Mouse (Mus musculus): Measurements from ENCODE around the gene Sel1l3. TPM values are rescaled to one million over a fixed set of nuclear protein-coding genes. Genes with fewer than 3 reads are reported as not detected.

Sel1l3 gene
- polyA plus RNA-seq, 1 experiment from 2014 or later: 11.1 TPM

- no peak overlapping the region for H3K4me3 ChIP-seq (ENCODE audit: low read depth, low read length)
- no peak overlapping the region for H3K27ac ChIP-seq (ENCODE audit: low read depth)
- DNase-seq (ENCODE audit: low spot score) (no peak), ATAC-seq (replicated peaks; ENCODE audit: low FRiP score, low TSS enrichment, low read depth) (no peak)
- no peaks in the 10 kb centered on the region for H3K36me3 ChIP-seq (ENCODE audit: control insufficient read depth, insufficient read depth, low read length)
- no peak overlapping the region for H3K9ac ChIP-seq (ENCODE audit: low read length)
- 77% methylated on average over 12 of the region's 12 CpGs for WGBS
- no peak overlapping the region for H3K4me2 ChIP-seq (ENCODE audit: low read length)
- no peaks in the 10 kb centered on the region for H3K9me3 ChIP-seq (ENCODE audit: control insufficient read depth, low read length)
- no peaks in the 10 kb centered on the region for H3K4me1 ChIP-seq (replicated peaks; ENCODE audit: control insufficient read depth, insufficient read depth, low read length)
- H3K27me3 ChIP-seq (replicated peaks; ENCODE audit: control insufficient read depth, insufficient read depth, low read length): no peaks in the 10 kb centered on the region
Measured at GRCm38 (mm10) chr5:53174461-53174860, 39.3 kb downstream of the Sel1l3 start.

DNA sequence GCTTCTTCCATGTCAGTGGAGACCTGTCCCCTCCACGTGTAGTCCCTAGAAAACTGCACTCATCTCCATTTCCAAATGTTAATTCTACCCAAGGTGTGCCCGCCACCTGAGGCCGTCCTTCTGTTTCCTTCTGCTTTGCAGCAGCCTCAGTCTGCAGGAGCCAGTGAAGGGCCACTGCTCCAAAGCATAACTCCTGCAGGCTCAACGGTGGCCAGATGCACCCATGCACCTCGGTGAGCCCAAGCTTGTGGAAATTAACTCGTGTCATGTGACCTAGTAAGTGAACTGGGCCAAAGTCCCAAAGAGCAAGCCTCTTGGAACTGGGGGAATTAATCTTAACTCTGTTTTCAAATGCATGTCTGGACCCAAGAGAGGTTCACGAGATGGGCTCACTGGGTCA, 40.8 kb downstream of the Sel1l3 start:
- DNase-seq (ENCODE audit: low spot score) (no peak), ATAC-seq (replicated peaks; ENCODE audit: low FRiP score, low TSS enrichment, low read depth) (no peak)
- 83% methylated on average over 7 of the region's 7 CpGs for WGBS
- Histone ChIP-seq H3K4me3 (ENCODE audit: low read depth, low read length) (no peak overlapping the region), H3K27ac (ENCODE audit: low read depth) (no peak overlapping the region), H3K4me1 (replicated peaks; ENCODE audit: control insufficient read depth, insufficient read depth, low read length) (no peaks in the 10 kb centered on the region), H3K9me3 (ENCODE audit: control insufficient read depth, low read length) (no peaks in the 10 kb centered on the region), H3K36me3 (ENCODE audit: control insufficient read depth, insufficient read depth, low read length) (no peaks in the 10 kb centered on the region), H3K9ac (ENCODE audit: low read length) (no peak overlapping the region), H3K4me2 (ENCODE audit: low read length) (no peak overlapping the region), H3K27me3 (replicated peaks; ENCODE audit: control insufficient read depth, insufficient read depth, low read length) (no peaks in the 10 kb centered on the region)

- Histone ChIP-seq H3K36me3 (ENCODE audit: control insufficient read depth, insufficient read depth, low read length) (no peaks in the 10 kb centered on the region), H3K4me1 (replicated peaks; ENCODE audit: control insufficient read depth, insufficient read depth, low read length) (no peaks in the 10 kb centered on the region), H3K27ac (ENCODE audit: low read depth) (no peak overlapping the region), H3K9me3 (ENCODE audit: control insufficient read depth, low read length) (no peaks in the 10 kb centered on the region), H3K4me2 (ENCODE audit: low read length) (no peak overlapping the region), H3K9ac (ENCODE audit: low read length) (no peak overlapping the region), H3K27me3 (replicated peaks; ENCODE audit: control insufficient read depth, insufficient read depth, low read length) (no peaks in the 10 kb centered on the region), H3K4me3 (ENCODE audit: low read depth, low read length) (no peak overlapping the region)
- DNase-seq (ENCODE audit: low spot score) (no peak), ATAC-seq (replicated peaks; ENCODE audit: low FRiP score, low TSS enrichment, low read depth) (no peak)
- 74% methylated on average over 10 of the region's 10 CpGs for WGBS
Measured at GRCm38 (mm10) chr5:53172256-53172636, 41.5 kb downstream of the Sel1l3 start.

DNA sequence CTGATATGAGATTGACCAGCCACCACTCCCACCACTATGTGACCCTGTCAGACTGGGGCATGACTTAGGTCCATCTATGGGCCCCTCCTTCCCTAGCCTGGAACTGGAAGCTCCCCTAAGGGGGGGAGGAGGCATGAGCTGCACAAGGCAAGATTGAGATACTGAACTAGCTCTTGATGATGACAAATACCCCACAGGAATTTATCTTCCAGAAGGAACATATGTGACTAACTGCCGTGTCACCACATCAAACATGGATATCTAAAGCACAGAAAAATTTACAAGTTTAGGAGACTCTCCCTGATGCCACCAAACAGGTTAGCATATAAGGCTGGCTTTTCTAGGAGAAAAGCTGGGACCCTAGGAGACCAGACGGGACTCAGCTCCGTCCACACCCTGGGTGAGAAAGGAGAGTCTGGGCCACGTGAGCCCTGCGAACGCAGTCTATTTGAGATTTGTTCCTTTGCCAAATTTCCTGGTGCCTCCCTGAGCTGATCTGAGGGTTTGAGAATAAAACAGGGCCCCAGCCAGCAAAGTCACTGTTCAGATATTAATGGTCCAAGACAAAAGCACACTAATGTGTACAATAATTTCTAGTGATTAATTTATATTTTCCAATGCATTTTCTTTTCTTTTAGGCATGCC, 42.0 kb downstream of the Sel1l3 start:
- H3K9me3 ChIP-seq (ENCODE audit: control insufficient read depth, low read length): no peaks in the 10 kb centered on the region
- no peak overlapping the region for H3K4me3 ChIP-seq (ENCODE audit: low read depth, low read length)
- no peak overlapping the region for H3K4me2 ChIP-seq (ENCODE audit: low read length)
- no peaks in the 10 kb centered on the region for H3K27me3 ChIP-seq (replicated peaks; ENCODE audit: control insufficient read depth, insufficient read depth, low read length)
- H3K36me3 ChIP-seq (ENCODE audit: control insufficient read depth, insufficient read depth, low read length): no peaks in the 10 kb centered on the region
- ATAC-seq (replicated peaks; ENCODE audit: low FRiP score, low TSS enrichment, low read depth) (no peak), DNase-seq (ENCODE audit: low spot score) (no peak)
- H3K9ac ChIP-seq (ENCODE audit: low read length): no peak overlapping the region
- no peaks in the 10 kb centered on the region for H3K4me1 ChIP-seq (replicated peaks; ENCODE audit: control insufficient read depth, insufficient read depth, low read length)
- WGBS: 87% methylated on average over 6 of the region's 6 CpGs
- H3K27ac ChIP-seq (ENCODE audit: low read depth): no peak overlapping the region

- DNase-seq (ENCODE audit: low spot score): no peak
- H3K4me2 ChIP-seq (ENCODE audit: low read length): no peak overlapping the region
- H3K4me3 ChIP-seq (ENCODE audit: low read depth, low read length): no peak overlapping the region
- ATAC-seq (replicated peaks; ENCODE audit: low FRiP score, low TSS enrichment, low read depth): no peak
- H3K9me3 ChIP-seq (ENCODE audit: control insufficient read depth, low read length): no peaks in the 10 kb centered on the region
- no peaks in the 10 kb centered on the region for H3K27me3 ChIP-seq (replicated peaks; ENCODE audit: control insufficient read depth, insufficient read depth, low read length)
- WGBS: 93% methylated on average over 4 of the region's 4 CpGs
- no peak overlapping the region for H3K9ac ChIP-seq (ENCODE audit: low read length)
- no peaks in the 10 kb centered on the region for H3K36me3 ChIP-seq (ENCODE audit: control insufficient read depth, insufficient read depth, low read length)
- H3K4me1 ChIP-seq (replicated peaks; ENCODE audit: control insufficient read depth, insufficient read depth, low read length): no peaks in the 10 kb centered on the region
- no peak overlapping the region for H3K27ac ChIP-seq (ENCODE audit: low read depth)
Measured at GRCm38 (mm10) chr5:53167564-53167963, 46.2 kb downstream of the Sel1l3 start.

DNA sequence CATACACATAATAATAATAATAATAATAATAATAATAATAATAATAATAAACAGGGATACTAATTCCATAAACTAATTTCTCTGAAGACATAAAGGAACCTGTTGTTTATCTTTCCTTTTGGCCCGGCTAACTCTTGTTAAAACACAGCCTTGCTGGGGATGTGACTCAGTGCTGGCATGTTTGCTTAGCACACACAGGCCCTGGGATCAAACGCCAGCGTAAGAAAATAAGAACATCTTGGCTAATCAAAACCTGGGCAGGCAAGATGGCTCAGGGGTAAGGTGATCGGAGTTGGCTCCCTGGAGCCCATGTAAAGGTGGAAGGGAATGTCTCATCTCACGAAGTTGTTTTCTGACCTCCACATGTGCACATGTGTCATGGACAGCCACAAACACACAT, 48.1 kb downstream of the Sel1l3 start:
- H3K9ac ChIP-seq (ENCODE audit: low read length): no peak overlapping the region
- no peaks in the 10 kb centered on the region for H3K9me3 ChIP-seq (ENCODE audit: control insufficient read depth, low read length)
- DNase-seq (ENCODE audit: low spot score) (no peak), ATAC-seq (replicated peaks; ENCODE audit: low FRiP score, low TSS enrichment, low read depth) (no peak)
- H3K27ac ChIP-seq (ENCODE audit: low read depth): no peak overlapping the region
- H3K27me3 ChIP-seq (replicated peaks; ENCODE audit: control insufficient read depth, insufficient read depth, low read length): no peaks in the 10 kb centered on the region
- H3K4me2 ChIP-seq (ENCODE audit: low read length): no peak overlapping the region
- H3K4me1 ChIP-seq (replicated peaks; ENCODE audit: control insufficient read depth, insufficient read depth, low read length): no peaks in the 10 kb centered on the region
- H3K4me3 ChIP-seq (ENCODE audit: low read depth, low read length): no peak overlapping the region
- no peaks in the 10 kb centered on the region for H3K36me3 ChIP-seq (ENCODE audit: control insufficient read depth, insufficient read depth, low read length)
- 66% methylated on average over 5 of the region's 5 CpGs for WGBS

DNA sequence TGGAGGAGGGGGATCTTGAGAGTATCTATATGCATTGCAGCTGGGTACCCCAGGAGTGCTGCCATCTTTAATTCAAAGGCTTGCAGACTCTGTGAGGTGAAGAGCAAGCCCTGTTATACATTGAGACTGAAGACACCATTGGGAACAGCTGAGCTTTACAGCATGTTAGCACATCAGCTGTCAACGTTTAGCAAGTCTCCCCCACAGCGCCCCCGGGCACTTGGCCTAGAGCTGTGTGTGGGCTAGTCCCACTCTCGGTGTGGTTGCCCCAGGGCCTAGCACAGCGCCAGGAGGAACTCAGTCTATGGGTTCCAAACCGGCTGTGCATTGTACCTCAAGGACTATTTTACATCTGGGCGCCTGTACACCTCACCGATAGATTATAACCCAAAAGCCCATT, 51.3 kb downstream of the Sel1l3 start:
- Histone ChIP-seq H3K9ac (ENCODE audit: low read length) (no peak overlapping the region), H3K36me3 (ENCODE audit: control insufficient read depth, insufficient read depth, low read length) (no peaks in the 10 kb centered on the region), H3K4me3 (ENCODE audit: low read depth, low read length) (no peak overlapping the region), H3K27me3 (replicated peaks; ENCODE audit: control insufficient read depth, insufficient read depth, low read length) (no peaks in the 10 kb centered on the region), H3K4me1 (replicated peaks; ENCODE audit: control insufficient read depth, insufficient read depth, low read length) (no peaks in the 10 kb centered on the region), H3K9me3 (ENCODE audit: control insufficient read depth, low read length) (no peaks in the 10 kb centered on the region), H3K27ac (ENCODE audit: low read depth) (no peak overlapping the region), H3K4me2 (ENCODE audit: low read length) (no peak overlapping the region)
- ATAC-seq (replicated peaks; ENCODE audit: low FRiP score, low TSS enrichment, low read depth) (no peak), DNase-seq (ENCODE audit: low spot score) (no peak)
- 90% methylated on average over 8 of the region's 8 CpGs for WGBS

- H3K9me3 ChIP-seq (ENCODE audit: control insufficient read depth, low read length): no peaks in the 10 kb centered on the region
- DNase-seq (ENCODE audit: low spot score) (no peak), ATAC-seq (replicated peaks; ENCODE audit: low FRiP score, low TSS enrichment, low read depth) (no peak)
- H3K4me2 ChIP-seq (ENCODE audit: low read length): no peak overlapping the region
- H3K36me3 ChIP-seq (ENCODE audit: control insufficient read depth, insufficient read depth, low read length): no peaks in the 10 kb centered on the region
- H3K4me1 ChIP-seq (replicated peaks; ENCODE audit: control insufficient read depth, insufficient read depth, low read length): no peaks in the 10 kb centered on the region
- no peak overlapping the region for H3K27ac ChIP-seq (ENCODE audit: low read depth)
- no peak overlapping the region for H3K4me3 ChIP-seq (ENCODE audit: low read depth, low read length)
- no peaks in the 10 kb centered on the region for H3K27me3 ChIP-seq (replicated peaks; ENCODE audit: control insufficient read depth, insufficient read depth, low read length)
- WGBS: 85% methylated on average over 8 of the region's 8 CpGs
- no peak overlapping the region for H3K9ac ChIP-seq (ENCODE audit: low read length)
Measured at GRCm38 (mm10) chr5:53161506-53162186, 52.1 kb downstream of the Sel1l3 start.

DNA sequence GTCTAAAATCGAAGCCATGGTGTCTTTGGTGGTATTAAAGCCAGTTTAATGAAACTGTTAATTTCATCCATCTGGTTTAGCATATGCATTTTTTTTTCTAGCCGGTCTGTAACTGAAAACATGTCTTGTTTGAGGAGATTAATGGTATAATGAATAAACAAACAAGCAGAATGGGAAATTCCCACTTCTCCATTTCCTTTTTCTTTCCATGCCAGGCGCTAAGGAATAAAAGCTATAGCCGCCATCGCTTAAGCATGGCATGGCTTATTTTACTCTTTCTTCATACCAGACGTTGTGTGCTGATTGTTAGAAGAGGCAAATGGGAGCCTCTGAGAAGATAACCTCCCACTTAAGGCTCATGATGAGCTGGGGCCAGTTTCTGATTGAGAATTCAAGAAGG, 53.5 kb downstream of the Sel1l3 start:
- Histone ChIP-seq H3K4me2 (ENCODE audit: low read length) (no peak overlapping the region), H3K36me3 (ENCODE audit: control insufficient read depth, insufficient read depth, low read length) (no peaks in the 10 kb centered on the region), H3K27ac (ENCODE audit: low read depth) (no peak overlapping the region), H3K9me3 (ENCODE audit: control insufficient read depth, low read length) (no peaks in the 10 kb centered on the region), H3K27me3 (replicated peaks; ENCODE audit: control insufficient read depth, insufficient read depth, low read length) (no peaks in the 10 kb centered on the region), H3K4me3 (ENCODE audit: low read depth, low read length) (no peak overlapping the region), H3K9ac (ENCODE audit: low read length) (no peak overlapping the region), H3K4me1 (replicated peaks; ENCODE audit: control insufficient read depth, insufficient read depth, low read length) (no peaks in the 10 kb centered on the region)
- 85% methylated on average over 6 of the region's 6 CpGs for WGBS
- ATAC-seq (replicated peaks; ENCODE audit: low FRiP score, low TSS enrichment, low read depth): no peak
- no peak for DNase-seq (ENCODE audit: low spot score)
